Mouse (Mus musculus) lung, postnatal 25 days (tissue): ENCODE measurements around the gene Mrfap1.
A peak's percentile ranks its signal among the peaks of the same experiment; 100 is the strongest.

Experiments used
- DNase-seq: peaks from one replicate; pipeline ENCODE4 v3.0.0; 2022; ENCODE audit warnings: low spot score

Gene Mrfap1

DNA sequence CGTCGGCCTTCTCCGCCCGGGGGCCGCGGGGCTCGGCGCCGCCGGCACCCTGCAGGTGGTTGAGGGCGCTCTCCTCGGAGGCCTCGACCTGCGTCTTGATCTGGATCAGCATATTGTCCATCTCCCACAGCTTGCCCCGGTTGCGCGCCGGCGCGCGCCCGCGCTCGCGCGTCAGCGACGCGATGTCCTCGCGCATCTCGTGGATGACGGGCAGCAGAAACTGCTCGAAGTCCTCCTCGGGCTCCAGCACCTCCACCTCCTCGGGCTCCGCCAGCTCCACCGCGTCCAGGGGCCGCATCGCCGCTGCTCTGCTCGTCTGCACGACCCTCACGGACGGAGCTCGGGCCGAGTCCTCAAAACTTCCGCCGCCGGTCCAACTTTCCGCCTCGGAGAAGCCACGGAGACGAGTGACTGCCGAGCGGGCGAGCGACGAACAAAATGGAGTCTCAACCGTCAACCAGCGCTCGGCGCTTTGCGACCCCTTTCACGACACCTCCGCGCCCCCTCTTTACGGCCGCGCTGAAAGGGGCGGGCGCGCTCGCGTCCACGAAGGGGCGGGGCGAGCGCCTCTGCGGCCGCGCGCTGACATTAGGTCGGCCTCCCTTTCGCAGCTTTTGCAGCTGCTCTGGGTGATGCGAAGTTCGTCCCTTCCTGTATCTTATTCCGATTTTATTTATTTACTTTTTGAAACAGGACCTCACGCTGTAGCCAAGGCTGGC is at the start of gene Mrfap1:
Mrfap1 (minus strand) TSS at position 477 of the 719 bp plus-strand sequence.
- peak; percentile 93 for DNase-seq

DNA sequence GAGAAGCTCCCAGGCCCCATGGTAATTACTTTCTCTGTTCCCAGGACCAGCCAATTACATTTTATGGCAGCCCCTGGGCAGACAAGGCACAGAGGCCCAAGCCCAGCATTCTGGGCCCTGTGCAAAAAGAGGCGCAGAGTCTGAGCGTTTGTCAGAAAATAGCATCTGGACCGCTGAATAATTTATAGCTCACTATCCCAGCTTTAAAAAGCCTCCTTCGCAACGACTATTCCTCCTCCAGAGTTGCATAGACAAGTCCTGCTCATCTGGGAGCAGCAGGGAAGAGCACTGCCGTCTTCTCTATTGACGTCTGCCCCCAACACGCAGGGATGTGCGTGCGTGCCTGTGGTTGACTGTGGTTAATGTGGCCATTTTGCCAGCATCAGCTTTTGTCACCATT is 47.9 kb upstream of the Mrfap1 start:
- DNase-seq = no peak

DNA sequence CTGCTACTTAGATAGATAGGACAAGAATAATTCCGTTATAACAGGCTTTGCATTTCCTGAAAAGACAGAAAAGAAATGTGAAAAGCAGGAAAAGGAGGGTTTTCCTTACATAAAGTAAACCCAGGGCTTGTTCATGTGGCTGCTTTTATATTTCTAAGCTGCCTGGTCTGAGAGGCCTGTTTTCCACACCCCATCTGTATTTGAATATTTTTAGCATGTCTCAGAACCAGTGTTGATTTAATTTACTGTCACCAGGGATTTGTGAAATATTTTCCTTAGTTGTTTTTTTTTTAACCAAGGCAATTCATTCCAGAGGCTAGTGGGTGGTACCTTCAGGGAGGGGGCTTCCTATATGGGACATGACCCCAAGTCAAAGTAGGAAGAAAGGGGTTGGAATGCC is 45.1 kb upstream of the Mrfap1 start:
- no peak for DNase-seq

DNA sequence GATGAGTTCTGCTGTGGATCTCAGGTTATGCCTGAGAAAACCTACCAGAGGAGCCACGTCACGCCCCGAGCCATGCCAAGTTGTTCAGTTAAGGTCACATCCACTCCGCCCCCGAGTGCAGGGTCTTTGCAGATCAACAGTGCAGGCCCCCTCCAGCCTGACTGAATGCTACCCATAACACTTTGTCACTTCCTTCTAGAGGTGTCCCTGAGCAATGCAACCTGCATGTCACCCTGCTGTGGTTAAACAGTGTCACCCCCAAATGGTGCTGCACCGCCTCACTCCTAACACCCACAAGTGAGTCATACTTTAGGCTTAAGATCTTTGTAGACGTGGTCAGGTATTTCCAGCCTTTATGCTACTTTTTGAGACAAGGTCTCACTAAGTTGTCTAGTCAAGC is 43.5 kb upstream of the Mrfap1 start:
- no peak for DNase-seq

DNA sequence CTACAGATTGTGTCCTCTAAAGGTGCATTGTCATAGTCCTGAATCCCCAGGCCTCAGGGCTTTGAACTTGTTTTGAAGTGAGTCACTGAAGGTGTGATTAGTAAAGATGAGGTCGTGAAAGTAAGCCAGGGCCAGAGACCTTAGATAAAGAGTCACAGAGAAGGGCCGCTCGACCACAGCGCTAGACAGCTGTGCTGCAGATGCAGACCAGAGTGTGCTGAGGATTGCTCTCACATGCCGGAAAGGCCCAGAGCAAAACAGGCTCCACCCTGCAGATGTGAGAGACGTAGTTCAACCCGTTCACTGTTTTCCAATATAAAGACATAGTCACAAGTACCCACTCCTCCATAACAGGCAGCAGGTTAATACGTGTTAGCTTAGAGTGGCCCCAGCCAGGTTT is 43.0 kb upstream of the Mrfap1 start:
- DNase-seq = no peak

DNA sequence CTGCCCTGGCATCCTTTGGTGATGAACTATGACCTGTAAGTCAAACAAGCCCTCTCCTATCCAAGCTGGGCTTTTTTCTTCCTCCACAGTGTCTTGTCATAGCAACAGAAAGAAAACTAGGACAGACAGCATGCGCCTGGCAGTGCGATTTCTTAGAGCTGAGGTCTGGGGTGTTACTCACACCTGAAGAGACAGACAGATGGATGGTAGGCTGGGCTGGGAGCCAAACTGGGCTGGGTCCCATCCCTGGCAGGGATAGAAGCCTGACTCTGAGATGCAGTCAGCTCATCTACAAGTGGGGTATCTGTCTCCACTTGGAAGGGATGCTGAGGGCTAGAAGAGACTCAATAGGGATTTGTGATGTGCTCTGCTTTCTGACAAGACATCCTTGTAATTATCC is 42.5 kb upstream of the Mrfap1 start:
- no peak for DNase-seq

DNA sequence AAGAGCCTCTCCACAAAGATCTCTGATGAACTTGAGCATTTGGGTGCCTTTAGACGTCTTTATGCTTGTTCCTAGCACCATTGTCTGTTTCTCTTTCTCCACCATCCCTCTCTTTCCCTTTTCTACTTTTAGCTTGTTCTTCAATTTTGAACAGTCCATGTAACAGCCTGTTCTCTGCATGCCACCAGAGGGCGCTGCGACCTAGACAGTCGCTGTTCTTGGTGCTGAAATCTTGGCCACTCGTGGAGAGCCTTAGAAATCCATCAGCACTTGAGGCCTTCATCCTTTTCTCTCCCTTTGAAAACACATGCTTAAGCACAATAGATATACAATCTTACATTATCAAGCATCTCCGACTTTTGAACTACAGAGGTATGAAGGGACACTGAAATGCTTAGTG is 39.4 kb upstream of the Mrfap1 start:
- DNase-seq = peak; percentile 57

DNA sequence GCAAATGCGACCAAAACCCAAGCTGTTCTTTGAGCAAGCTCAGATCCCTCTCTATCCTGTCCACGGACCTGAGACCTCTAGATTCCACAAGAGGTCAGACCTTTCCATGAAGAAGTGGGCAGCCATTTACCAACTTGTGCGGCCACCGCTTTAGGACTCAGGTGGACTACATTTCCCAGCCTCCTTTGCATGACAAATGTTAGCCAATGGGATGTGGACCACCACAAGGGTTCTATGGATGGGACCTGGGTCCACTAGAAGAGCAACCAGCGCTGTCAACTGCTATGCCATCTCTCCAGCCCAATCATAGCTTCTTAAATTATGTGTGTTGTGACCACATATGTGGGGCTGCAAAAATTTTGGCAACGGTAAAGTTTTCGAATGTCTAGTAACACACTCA is 34.7 kb upstream of the Mrfap1 start:
- no peak for DNase-seq

DNA sequence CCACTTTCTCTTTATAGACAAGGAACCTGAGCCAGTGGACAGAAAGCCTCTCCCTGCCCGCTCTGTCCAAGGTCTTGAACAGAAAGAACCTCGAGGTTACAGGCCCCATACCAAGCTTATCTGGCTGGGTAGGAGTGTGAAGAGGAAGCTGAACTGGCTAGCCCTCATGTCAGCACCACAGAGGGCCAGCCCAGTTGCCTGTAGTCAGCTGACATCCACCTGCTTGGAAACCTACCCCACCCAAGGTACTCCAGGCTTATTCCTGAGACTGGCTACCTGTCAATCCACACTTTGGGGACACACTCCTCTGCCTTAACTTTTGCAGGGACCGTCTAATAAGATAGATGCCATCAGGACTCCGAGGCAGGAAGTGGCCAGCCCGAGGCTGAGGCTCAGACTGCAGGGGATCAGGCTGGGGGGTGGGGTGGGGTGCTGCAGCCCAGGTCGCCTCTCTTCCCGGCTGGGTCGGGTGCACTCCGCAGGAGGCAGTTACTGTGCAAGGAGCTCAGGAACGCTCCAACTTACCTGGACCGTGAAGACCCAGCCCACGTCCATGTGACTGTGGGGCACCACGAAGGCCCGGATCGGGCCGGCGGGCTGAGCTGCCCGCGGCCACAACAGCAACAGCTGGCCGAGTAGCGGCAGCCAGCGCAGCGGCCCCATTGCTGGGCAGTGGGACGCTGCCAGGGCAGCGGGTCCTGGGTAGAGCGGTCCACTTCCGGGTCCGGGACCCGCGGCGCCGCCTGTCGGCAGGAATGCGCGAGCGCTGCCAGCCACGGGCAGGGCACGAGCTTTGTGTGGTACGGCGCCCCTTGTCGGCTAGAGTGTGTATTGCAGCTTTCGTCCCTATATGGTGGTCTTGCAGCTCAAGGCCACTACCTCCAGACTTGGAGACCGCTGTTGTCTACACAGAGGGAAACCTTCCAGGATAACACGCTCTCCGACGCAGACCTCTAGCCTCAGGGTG is 33.6 kb upstream of the Mrfap1 start, which contains the start of gene Man2b2:
Man2b2 (minus strand) TSS at position 741 of the 967 bp plus-strand sequence.
- peak; percentile 93 for DNase-seq

DNA sequence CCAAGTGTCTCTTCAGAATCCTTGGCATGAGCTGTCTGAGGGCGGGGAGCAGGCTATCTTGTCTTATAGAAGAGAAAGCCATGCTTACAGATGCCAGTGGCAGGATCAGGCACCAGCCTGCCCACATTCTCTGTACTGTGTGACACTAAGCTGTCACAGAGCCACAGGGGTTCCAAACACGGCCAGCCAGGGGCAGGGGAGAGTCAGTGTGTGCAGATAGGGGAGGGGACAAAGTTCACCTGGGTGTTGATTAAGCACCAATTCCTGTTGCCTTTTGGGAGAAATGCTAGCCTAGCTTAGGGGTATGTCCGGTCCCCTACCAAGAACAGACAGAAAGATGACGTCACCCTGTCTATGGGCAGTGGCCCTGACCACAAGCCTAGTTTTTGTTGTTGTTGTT is 32.5 kb upstream of the Mrfap1 start:
- DNase-seq = no peak

DNA sequence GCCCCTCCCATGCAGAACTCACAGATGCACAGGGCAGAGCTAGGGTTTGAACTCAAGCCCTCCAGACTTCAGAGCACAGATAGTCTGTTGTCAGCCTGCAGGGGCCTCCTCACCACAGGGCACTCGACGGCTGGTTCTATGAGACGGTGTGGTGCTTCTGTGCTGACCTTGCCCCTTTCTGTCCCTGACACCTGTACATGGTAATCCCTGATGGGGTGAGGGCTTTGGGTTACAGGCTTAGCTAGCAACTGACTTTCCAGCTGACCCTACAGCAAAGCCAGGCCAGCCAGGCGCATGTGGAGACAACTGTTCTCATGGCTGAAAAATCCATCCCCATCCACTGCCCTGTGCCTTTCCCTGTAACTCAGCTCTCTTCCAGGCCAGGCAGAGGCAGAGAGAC is 26.3 kb upstream of the Mrfap1 start:
- DNase-seq = no peak

DNA sequence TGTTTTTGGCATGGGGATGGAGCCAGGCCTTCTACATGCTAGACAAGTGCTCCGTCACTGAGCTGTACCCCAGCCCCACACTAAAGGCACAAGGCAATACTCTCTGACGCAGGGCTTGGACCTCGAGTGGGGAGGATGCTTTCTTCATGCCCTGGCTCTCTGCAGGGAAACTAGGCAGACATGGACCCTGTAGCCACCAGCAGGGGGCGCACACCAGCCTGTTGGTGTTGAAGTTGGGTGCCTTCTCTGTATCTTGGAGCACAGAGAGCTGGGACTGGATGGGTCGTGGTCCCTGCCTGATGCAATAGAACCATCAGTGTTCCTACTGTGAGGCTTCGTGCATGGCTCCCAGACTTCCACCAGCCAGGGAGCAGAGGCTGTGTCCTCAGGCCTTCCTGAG is 23.6 kb upstream of the Mrfap1 start:
- DNase-seq = no peak

DNA sequence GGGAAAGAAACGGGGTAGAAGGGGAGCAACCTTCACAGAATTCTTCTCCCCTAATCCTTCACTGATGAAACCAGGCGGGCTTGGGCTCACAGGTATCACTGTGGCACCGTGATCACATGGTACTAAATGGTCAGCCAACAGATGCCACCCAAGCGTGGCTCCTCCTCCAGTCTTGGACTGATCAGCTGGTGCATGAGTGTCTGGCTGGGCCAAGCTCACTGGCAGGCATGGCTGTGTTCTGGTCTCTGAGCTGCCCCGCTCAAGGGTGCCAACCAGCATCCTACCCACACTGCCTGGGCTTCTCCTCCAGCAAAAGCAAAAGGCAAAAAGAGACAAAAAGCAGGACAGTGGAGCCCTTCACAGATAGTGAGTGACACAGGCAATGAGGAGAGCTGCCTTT is 23.2 kb upstream of the Mrfap1 start:
- no peak for DNase-seq

DNA sequence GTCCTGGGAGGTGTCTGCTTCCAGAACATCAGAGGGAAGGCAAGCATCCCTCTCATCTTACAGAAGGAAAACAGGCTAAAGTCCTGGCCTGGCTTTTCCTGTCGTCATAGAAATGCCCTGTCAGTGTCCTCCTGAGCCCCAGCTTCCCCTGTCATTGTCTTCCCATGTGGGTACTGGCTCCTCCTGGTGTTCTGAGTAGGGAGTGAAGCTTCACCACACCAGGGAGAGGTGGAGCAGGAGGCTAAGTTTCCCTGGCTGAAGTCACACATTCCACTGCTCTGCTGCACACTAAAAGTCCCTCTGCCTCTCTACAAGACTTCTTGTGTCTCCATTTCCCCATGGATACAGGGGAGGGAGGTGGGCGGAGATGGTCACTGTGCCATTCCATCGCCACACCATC is 21.2 kb upstream of the Mrfap1 start:
- DNase-seq = no peak

DNA sequence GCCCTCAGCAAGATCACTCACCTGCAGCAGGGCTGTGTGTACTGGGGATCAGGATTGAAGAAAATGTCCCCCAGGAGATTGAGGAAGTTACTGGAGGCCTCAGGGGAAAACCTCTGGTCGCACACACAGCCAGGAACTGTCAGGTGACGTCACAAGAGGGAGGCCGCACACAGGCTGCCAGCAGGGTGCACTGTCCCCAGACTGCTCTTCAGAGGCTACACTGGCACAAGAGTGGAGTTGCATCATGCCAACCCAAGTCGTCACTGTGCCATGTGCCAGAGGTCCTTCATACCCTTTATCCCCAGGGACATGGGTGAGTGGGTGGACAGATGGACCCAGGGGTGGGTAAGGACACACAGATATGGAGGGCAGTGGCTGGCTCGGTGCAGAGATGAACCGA is 18.0 kb upstream of the Mrfap1 start:
- no peak for DNase-seq

DNA sequence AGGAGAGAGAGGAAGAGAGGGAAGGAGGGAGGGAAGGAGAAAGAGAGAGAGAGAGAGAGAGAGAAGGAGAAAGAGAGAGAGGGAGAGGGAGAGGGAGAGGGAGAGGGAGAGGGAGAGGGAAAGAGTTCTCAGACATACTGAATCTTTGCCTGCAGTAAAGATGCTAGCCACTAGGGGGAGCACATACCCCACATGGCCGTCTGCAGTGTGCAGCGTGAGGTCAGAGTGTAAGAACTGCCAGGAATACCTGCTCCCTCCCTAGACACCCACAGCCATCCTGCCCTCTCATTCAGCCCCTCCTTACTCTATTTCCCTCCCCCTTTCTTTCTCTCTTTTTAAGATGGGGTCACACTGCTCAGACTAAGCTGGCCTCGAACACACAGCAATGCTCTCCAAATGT is 14.8 kb upstream of the Mrfap1 start:
- DNase-seq = peak; percentile 54

DNA sequence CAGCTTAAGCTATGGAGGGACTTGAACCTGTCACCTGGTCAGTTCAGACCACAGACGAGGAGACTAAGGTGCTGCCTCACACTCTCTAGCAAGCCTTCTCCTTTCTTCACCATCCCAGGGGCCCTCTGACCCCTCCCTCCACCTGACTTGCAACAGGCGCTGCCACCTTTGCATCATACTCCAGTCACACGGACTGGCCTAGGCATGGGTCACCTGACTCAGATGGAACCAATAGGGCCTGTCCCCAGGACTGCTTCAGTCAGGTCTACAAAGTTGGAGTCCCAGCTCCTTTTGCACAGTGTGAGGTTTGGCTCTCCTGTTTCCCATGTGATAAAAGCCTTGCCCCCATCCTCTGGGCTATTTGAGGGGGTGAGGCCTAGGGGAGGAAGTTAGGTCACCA is 14.1 kb upstream of the Mrfap1 start:
- no peak for DNase-seq

DNA sequence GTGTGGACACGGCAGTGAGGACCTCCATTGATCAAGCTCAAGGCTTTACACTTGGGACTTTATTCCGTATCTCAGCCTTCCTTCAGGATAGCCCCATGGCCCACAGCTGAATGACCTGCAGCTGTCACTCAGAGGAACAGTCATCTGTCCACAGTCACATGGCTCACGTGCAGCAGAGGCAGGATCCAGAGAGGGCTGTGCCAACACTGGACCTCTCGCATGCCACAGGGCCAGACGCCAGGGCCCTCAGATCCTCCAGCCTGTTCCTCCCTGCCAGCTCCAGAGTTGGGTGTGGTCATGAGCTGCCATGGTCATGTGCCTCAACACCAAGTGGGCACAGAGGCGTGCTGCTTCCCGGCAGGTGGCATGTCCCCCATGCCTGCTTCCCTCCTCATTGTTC is 12.6 kb upstream of the Mrfap1 start:
- DNase-seq = no peak

DNA sequence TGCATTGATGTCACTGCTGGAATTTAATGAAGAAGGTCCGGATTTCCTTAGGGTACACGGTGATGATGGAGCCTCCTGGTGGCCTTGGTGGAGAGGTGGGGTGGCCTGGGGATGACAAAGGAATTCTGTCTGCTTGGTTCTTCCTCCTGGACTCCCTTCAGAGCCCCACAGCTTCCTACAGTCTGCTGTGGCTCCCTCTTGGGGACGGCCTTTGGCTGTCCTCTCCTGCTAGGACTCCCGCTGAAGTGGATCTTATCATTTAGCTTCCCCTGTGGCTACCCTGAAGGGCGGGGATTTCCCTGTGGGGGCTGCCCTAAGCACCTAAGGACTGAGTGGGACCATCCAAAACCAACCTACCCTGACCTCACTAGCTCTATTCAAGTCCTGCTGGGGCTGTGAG is 10.5 kb upstream of the Mrfap1 start:
- DNase-seq = no peak

DNA sequence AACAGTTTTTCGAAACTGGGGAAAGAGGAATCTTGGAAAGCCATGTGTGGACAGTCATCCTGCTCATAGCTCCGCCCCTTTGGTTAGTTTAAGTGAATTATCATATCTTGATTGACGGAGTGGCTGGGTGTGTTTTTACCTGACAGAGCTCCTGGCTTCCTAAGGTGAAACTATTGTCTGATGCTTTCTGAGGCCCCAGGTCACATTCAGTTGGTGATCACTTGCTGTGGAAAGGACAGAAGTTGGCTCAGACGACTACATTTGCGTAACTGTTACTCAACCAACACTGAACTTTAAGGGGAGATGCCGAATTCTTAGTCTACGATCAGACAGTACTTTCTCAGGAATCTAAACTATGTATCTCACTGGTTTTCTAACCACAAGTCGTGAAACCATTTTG is 719 bp upstream of the Mrfap1 start:
- no peak for DNase-seq

DNA sequence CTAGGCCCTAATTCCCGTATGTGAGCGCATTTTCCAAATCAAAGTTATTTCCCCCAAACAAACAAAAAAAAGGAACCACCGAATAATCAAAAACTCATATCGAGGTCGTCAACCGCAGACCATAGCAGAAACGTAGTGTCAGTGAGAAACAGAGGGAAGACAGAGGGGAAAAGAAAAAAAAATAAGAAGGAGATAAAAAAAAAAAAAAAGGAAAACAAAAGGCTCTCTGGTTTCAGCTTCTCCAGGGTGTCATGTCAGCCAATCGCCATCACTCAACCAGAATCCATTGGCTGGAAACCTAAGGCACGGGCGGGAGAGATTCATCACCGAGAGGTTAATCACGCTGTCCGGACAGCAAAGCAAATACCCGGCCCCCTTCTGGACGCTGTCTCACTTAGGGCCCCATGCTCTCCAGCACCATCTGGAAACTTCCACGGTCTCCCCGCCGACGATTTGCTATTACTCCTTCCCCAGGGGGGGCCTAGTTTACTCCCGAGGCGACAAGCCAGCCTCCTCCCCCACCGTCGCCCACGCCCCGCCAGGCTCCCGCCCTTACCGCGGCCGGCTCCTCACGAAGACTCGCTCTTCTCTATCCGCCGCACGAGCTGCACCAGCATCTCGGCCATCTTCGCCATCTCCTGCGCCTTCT is 801 bp downstream of the Mrfap1 start:
- peak; percentile 63 for DNase-seq

DNA sequence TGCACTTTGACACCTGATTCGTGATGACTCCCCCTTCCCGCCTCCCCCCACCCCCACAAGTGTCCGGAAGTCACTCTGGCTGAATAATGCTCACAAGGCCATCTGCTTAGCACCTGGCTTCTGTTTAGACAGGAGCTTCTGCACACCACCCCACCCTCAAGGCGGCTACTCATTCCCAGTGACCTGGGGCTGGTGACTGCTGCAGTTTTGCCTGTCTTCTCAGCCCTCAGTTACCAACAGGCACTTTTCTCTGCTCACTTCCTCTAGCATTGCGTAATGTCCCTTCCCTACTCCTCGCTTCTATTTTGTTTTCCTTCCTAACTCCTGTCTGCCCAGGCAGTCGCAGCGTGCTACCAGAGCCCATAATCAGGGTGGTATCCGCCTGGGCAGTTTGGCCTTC is 4.7 kb downstream of the Mrfap1 start:
- DNase-seq = peak; percentile 9

DNA sequence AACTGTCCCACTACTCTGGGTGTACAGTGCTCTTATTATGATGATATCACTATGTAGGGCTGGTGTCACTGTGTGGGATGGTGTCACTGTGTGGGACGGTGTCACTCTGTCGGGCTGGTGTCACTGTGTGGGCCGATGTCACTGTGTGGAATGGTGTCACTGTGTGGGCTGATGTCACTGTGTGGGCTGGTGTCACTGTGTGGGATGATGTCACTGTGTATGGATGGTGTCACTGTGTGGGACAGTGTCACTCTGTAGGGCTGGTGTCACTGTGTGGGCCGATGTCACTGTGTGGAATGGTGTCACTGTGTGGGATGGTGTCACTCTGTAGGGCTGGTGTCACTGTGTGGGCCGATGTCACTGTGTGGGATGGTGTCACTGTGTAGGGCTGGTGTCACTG is 10.5 kb downstream of the Mrfap1 start:
- no peak for DNase-seq
